ENCODE assay signal across 7 mouse cellular contexts in the genomic region with DNA sequence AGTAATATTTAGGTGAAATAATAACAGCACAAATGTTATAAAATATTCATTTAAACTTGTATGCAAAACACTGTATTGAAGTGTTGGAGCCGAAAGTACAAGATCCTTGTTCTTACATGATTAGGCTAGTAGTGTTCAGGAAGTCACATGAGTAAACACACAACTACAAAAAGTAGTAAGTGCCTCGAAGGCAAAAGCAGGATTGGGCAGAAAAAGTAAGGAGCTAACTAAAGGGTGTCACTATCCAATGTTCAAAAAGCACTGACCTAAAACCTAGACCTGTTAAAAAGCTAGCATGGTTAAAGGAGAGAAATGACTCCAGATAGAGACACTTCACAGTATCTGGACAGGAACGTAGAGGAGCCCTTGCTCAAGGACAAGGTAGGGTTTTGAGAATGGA. TPM values are rescaled to one million over a fixed set of nuclear protein-coding genes. Genes with fewer than 3 reads are reported as not detected.
DNase-seq lines count a peak whose midpoint lies in the region; ATAC-seq lines count a peak whose summit lies in the region.

No protein-coding gene starts in this region.

- WGBS in forebrain, embryonic 12.5 days, result 66% methylated on average over 3 of the region's 3 CpGs
- WGBS in liver, embryonic 13.5 days (ENCODE audit: insufficient replicate concordance), result 20% methylated on average over 3 of the region's 3 CpGs

- peaks cover 17% of the 10 kb centered on the region for H3K4me1 ChIP-seq in forebrain, embryonic 12.5 days
- H3K4me1 ChIP-seq in liver, embryonic 13.5 days (replicated peaks), result peaks cover 23% of the 10 kb centered on the region

- no peak overlapping the region for H3K27ac ChIP-seq in forebrain, embryonic 12.5 days
- peak overlapping the region; percentile 97; the same call in 1 of the 2 replicates for H3K27ac ChIP-seq in liver, embryonic 13.5 days

- peak overlapping the region; percentile 79 for H3K9ac ChIP-seq in forebrain, embryonic 12.5 days
- peak overlapping the region; percentile 89 for H3K9ac ChIP-seq in liver, embryonic 13.5 days

- H3K4me2 ChIP-seq in forebrain, embryonic 12.5 days, result peak overlapping the region; percentile 60
- peak overlapping the region; percentile 82 for H3K4me2 ChIP-seq in liver, embryonic 13.5 days

- no peak for ATAC-seq in forebrain, embryonic 12.5 days (ENCODE audit: low FRiP score)
- no peak for ATAC-seq in liver, embryonic 13.5 days (ENCODE audit: low read depth)

- peak overlapping the region; percentile 73 for H3K4me3 ChIP-seq in forebrain, embryonic 12.5 days (replicated peaks)
- peak overlapping the region; percentile 79 for H3K4me3 ChIP-seq in liver, embryonic 13.5 days (replicated peaks)

- peak; percentile 1 for DNase-seq in 3134 (ENCODE audit: extremely low read depth, insufficient read length, low spot score)
- DNase-seq in 3T3-L1 (ENCODE audit: low read depth, low spot score), result peak; percentile 7
- DNase-seq in liver, embryonic 13.5 days, result no peak
- no peak for DNase-seq in thymus, postnatal 25 days
- no peak for DNase-seq in cerebellum, adult 11 months
- no peak for DNase-seq in testis, postnatal 14 days (ENCODE audit: low spot score)

- H3K36me3 ChIP-seq in forebrain, embryonic 12.5 days (replicated peaks), result 0 out of 2 replicates have a peak, but pooled peaks cover 4% of the 10 kb centered on the region
- H3K36me3 ChIP-seq in liver, embryonic 13.5 days, result peaks cover 12% of the 10 kb centered on the region

- no peaks in the 10 kb centered on the region for H3K9me3 ChIP-seq in forebrain, embryonic 12.5 days
- no peaks in the 10 kb centered on the region for H3K9me3 ChIP-seq in liver, embryonic 13.5 days (replicated peaks)

- H3K27me3 ChIP-seq in forebrain, embryonic 12.5 days, result no peaks in the 10 kb centered on the region
- H3K27me3 ChIP-seq in liver, embryonic 13.5 days, result no peaks in the 10 kb centered on the region

RNA-seq across cellular contexts. Expression of a gene that starts 0.9 kb away (rescaled TPM):
- 78.3 and 85.0 TPM in 2 replicates for polyA plus RNA-seq in forebrain, embryonic 12.5 days (2016; fragmentation: Nextera tagmentation; extraction: Ambion mirVana)
- polyA plus RNA-seq in liver, embryonic 13.5 days (2015; fragmentation: Nextera tagmentation; extraction: Ambion mirVana), result 87.2 and 104 TPM in 2 replicates

RNA-seq across cellular contexts. Expression of a gene that starts 1.2 kb away (rescaled TPM):
- polyA plus RNA-seq in forebrain, embryonic 12.5 days (2016; fragmentation: Nextera tagmentation; extraction: Ambion mirVana), result 15.8 and 15.9 TPM in 2 replicates
- 10.7 and 12.4 TPM in 2 replicates for polyA plus RNA-seq in liver, embryonic 13.5 days (2015; fragmentation: Nextera tagmentation; extraction: Ambion mirVana)

RNA-seq across cellular contexts. Expression of a gene that starts 48.9 kb away (rescaled TPM):
- 29.9 and 31.1 TPM in 2 replicates for polyA plus RNA-seq in forebrain, embryonic 12.5 days (2016; fragmentation: Nextera tagmentation; extraction: Ambion mirVana)
- 8.3 and 11.0 TPM in 2 replicates for polyA plus RNA-seq in liver, embryonic 13.5 days (2015; fragmentation: Nextera tagmentation; extraction: Ambion mirVana)

RNA-seq across cellular contexts. Expression of a gene that starts 49.2 kb away (rescaled TPM):
- polyA plus RNA-seq in forebrain, embryonic 12.5 days (2016; fragmentation: Nextera tagmentation; extraction: Ambion mirVana), result 88.3 and 91.9 TPM in 2 replicates
- polyA plus RNA-seq in liver, embryonic 13.5 days (2015; fragmentation: Nextera tagmentation; extraction: Ambion mirVana), result 29.1 and 35.8 TPM in 2 replicates

Comparison
In these comparisons a context has a peak if more than half of its experiments do, and no peak if none do; other contexts are left out.
1. DNase-seq: peak in 3134 (single experiment) and 3T3-L1 (single experiment); none in liver, embryonic 13.5 days (single experiment), thymus, postnatal 25 days (single experiment), cerebellum, adult 11 months (single experiment) and testis, postnatal 14 days (single experiment).